Mouse (Mus musculus): Measurements from ENCODE around the gene Hnrnpdl. TPM values are rescaled to one million over a fixed set of nuclear protein-coding genes. Genes with fewer than 3 reads are reported as not detected.

Hnrnpdl gene
- polyA plus RNA-seq (2016; fragmentation: Nextera tagmentation; extraction: Ambion mirVana), result 112 and 117 TPM in 2 replicates

DNA sequence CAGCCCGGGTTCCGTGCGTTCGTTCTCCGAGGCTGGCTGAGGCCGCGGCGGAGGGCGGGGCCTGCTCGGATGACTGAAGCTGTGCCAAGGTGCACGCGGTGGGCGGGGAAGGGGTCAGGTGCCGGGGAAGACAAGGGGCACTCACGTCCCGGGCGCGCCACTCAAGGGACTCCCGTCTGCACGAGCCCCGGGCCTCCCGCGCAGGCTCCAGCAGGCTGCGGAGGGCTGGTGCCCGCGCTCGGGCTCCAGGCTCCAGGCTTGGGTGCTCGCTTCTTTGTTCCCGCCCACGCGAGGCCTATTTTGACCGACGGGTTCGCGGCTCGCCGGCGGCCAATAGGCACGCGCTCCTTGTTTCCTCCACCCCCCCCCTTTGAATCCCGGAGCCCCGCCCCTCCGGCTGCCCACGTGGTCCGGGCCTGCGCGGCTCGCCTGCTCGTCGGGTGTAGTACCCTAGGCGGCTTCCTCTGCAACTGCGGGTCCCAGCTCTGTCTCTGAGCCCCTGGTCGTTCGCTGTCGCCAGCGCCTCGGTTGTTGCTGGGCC, at the start of gene Hnrnpdl, which contains the start of gene Enoph1:
TSS of gene Hnrnpdl (minus strand) at position 63 of the 541 bp plus-strand sequence.
TSS of gene Enoph1 (plus strand) at position 384 of the 541 bp plus-strand sequence.
- H3K36me3 ChIP-seq, result peaks cover 27% of the 10 kb centered on the region
- no peaks in the 10 kb centered on the region for H3K27me3 ChIP-seq (replicated peaks)
- H3K4me1 ChIP-seq (replicated peaks), result peaks cover 30% of the 10 kb centered on the region; the same call in 1 of the 2 replicates
- no peaks in the 10 kb centered on the region for H3K9me3 ChIP-seq (replicated peaks)
- H3K9ac ChIP-seq, result peak within 1 kb of the TSS; percentile 100
- peak; percentile 92 for ATAC-seq (ENCODE audit: insufficient number of reproducible peaks, low FRiP score)
- under 1% methylated on average over 57 of the region's 57 CpGs for WGBS
- H3K4me2 ChIP-seq, result peak within 1 kb of the TSS; percentile 95
- peak within 1 kb of the TSS; percentile 98 for H3K27ac ChIP-seq (ENCODE audit: poor library complexity, severe bottlenecking)
- H3K4me3 ChIP-seq, result peak within 1 kb of the TSS; percentile 96

DNA sequence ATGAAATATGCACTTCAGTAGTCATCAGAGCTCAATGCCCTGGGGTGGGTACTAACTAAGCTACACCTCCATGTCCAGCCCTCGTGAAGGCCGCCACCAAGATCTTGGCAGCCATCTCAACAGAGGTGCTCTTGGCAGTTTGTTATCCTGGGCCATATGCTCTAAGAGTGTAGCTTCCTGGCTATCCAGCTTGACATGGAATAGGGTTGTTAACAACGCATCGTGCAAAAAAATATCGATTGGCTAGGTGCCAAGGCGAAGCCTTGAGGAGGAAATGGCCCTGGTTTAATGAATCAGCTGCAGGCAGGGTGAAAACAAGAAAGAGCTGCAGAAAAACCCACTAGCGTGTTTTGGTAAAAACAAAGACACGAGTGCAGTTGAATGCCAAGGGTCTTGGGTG, 45.6 kb upstream of the Hnrnpdl start:
- Histone ChIP-seq H3K4me2 (no peak overlapping the region), H3K9me3 (replicated peaks) (no peaks in the 10 kb centered on the region), H3K9ac (no peak overlapping the region), H3K27me3 (replicated peaks) (0 out of 2 replicates have a peak, but pooled peaks cover under 1% of the 10 kb centered on the region), H3K36me3 (no peaks in the 10 kb centered on the region), H3K4me1 (replicated peaks) (no peaks in the 10 kb centered on the region; the same call in 1 of the 2 replicates), H3K27ac (ENCODE audit: poor library complexity, severe bottlenecking) (no peak overlapping the region), H3K4me3 (no peak overlapping the region)
- whole genome bisulfite sequencing, result 66% methylated on average over 8 of the region's 8 CpGs
- ATAC-seq (ENCODE audit: insufficient number of reproducible peaks, low FRiP score), result no peak

DNA sequence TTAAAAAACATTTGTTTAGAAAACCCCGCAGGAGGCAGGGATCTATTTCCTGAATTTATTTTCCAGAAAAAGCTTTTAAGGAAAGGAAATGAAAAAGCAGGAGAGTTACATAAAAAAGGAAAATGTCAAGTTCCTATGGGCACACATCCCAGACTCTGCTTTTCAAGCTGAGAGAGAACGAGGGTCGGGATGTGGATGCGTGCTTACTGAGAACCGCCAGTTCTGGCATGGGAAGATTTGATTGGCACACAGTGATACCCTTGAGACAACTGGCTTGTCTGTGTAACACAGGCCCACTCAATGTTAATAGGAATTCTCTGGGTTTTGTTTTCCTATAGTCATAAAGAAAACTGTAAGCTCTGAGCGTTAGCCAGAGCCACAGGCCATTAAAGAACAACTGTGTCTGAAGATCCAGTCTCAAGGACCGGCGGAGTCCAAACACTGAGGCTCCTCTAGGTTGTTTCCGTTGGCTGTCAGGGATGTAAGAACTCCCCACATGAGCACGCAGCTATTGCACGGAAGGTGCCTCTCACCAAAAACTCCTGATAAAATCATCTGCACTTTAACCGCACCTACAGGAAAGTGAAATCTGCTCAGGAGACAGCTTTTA, 44.6 kb upstream of the Hnrnpdl start:
- peaks cover 3% of the 10 kb centered on the region; the same call in 1 of the 2 replicates for H3K4me1 ChIP-seq (replicated peaks)
- WGBS, result 67% methylated on average over 12 of the region's 12 CpGs
- peaks cover 5% of the 10 kb centered on the region; the same call in 1 of the 2 replicates for H3K27me3 ChIP-seq (replicated peaks)
- H3K9me3 ChIP-seq (replicated peaks), result no peaks in the 10 kb centered on the region
- no peak overlapping the region for H3K27ac ChIP-seq (ENCODE audit: poor library complexity, severe bottlenecking)
- H3K4me3 ChIP-seq, result no peak overlapping the region
- no peaks in the 10 kb centered on the region for H3K36me3 ChIP-seq
- H3K9ac ChIP-seq, result no peak overlapping the region
- H3K4me2 ChIP-seq, result no peak overlapping the region
- no peak for ATAC-seq (ENCODE audit: insufficient number of reproducible peaks, low FRiP score)

DNA sequence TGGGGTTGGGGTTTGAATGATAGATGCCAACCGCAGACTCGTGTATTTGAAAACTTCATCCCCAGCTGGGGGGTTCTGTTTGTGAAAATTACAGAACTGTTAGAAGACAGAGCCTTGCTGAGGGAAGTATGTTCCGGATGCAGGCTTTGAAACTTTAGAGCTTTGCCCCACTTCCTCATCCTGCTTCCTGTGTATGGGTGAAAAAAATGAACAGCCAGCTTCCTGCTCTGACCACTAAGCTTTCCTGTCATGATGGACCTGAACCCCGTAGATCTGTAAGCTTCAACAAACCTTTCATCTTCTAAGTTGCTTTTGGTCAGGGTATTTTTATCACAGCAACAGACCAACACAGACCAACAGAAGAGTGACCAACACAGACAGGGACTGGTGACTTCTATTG, 42.5 kb upstream of the Hnrnpdl start:
- Histone ChIP-seq H3K4me2 (no peak overlapping the region), H3K9ac (no peak overlapping the region), H3K9me3 (replicated peaks) (no peaks in the 10 kb centered on the region), H3K36me3 (no peaks in the 10 kb centered on the region), H3K4me3 (no peak overlapping the region), H3K27ac (ENCODE audit: poor library complexity, severe bottlenecking) (no peak overlapping the region), H3K27me3 (replicated peaks) (peaks cover 5% of the 10 kb centered on the region; the same call in 1 of the 2 replicates), H3K4me1 (replicated peaks) (peaks cover 6% of the 10 kb centered on the region; the same call in 1 of the 2 replicates)
- ATAC-seq (ENCODE audit: insufficient number of reproducible peaks, low FRiP score), result no peak
- WGBS, result 80% methylated on average over 4 of the region's 4 CpGs

DNA sequence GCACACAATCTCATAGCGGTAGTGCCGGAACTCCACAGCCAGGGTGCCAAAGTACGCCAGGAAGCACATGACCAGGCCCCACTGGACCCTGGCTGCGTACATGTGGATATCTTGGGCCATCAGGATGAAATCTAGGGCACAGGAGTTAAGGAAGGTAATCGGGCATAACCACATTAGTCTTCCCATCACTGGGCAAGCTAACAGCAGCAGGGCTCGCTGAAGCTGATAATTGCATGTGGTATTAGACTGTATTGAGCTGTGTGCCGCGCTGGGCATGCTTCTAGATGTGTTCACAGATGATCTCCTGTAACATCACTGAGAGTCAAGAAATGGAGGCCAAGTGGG, 40.4 kb upstream of the Hnrnpdl start:
- WGBS, result 79% methylated on average over 8 of the region's 8 CpGs
- Histone ChIP-seq H3K4me2 (peak overlapping the region; percentile 74), H3K4me3 (peak overlapping the region; percentile 48), H3K4me1 (replicated peaks) (peaks cover 6% of the 10 kb centered on the region; the same call in 1 of the 2 replicates), H3K27me3 (replicated peaks) (peaks cover 5% of the 10 kb centered on the region; the same call in 1 of the 2 replicates), H3K27ac (ENCODE audit: poor library complexity, severe bottlenecking) (no peak overlapping the region), H3K36me3 (peaks cover 2% of the 10 kb centered on the region; the same call in 1 of the 2 replicates), H3K9me3 (replicated peaks) (no peaks in the 10 kb centered on the region), H3K9ac (no peak overlapping the region)
- no peak for ATAC-seq (ENCODE audit: insufficient number of reproducible peaks, low FRiP score)

DNA sequence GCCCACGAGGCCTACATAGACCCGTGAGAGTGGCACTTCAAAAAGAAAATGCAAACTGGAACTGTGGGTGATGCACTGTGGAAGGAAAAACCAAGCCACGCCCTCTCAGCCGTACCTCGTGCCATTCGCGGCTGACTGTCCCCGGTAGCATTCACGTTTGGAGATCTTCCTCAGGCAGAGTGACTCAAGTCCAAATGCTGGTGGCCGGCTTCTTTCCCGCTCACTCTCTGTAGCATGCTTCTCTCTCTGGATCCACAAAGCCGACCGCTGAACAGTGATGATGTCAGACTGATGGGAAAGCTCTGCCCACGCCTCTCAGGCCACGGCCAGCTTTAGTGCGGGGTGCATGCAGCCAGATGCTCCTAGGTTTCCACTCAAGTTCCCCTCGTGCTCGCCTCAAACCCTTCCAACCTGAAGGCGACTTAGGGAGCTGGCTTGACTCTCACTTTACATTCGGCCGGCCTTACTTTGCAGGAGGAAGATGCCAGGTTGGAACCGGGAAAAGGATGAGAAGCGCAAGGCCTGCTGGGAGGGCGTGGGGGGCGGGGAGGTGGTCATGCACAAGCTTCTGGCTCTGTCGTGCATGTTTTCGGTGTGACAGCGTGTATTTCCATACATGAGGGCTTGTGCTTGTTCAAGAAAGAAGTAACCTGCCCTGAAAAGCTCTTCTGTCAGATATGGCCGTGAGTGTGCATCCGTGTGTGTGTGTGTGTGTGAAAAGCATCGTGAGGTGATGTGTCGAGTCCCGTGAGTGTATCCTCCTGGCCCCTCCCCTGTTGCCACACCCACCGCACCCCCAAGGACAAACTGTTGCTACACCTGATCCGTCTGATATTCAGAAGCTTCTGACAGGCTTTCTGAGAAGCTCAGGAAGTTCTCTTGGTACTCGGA, 39.8 kb upstream of the Hnrnpdl start:
- no peaks in the 10 kb centered on the region for H3K9me3 ChIP-seq (replicated peaks)
- no peak overlapping the region for H3K27ac ChIP-seq (ENCODE audit: poor library complexity, severe bottlenecking)
- WGBS, result 24% methylated on average over 36 of the region's 36 CpGs
- peaks cover 2% of the 10 kb centered on the region; the same call in 1 of the 2 replicates for H3K36me3 ChIP-seq
- ATAC-seq (ENCODE audit: insufficient number of reproducible peaks, low FRiP score), result 0 out of 2 replicates have a peak, but pooled peaks have one; percentile 15
- H3K4me1 ChIP-seq (replicated peaks), result peaks cover 6% of the 10 kb centered on the region; the same call in 1 of the 2 replicates
- peak overlapping the region; percentile 48 for H3K4me3 ChIP-seq
- H3K27me3 ChIP-seq (replicated peaks), result peaks cover 5% of the 10 kb centered on the region; the same call in 1 of the 2 replicates
- H3K9ac ChIP-seq, result peak overlapping the region; percentile 58
- H3K4me2 ChIP-seq, result peak overlapping the region; percentile 74

DNA sequence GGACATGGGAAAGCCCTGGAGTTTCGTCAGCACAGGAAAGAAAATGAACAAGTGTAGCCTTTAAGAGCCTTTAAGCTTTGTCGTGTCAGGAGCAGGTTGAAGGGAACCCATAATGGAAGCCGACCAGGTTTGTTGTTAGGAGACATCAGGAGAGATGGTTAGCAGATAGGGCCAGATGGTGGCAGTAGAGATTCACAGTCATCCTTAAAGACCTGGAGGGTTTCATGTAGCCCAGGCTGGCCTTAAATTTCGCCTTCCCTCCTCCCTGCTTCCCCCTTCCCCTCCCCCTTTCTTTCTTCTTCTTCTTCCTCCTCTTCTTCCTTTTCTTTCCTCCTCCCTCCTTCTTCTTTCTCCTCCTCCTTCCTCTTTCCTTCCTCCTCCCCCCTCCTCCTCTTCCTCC, 35.1 kb upstream of the Hnrnpdl start:
- H3K4me3 ChIP-seq, result no peak overlapping the region
- no peak overlapping the region for H3K27ac ChIP-seq (ENCODE audit: poor library complexity, severe bottlenecking)
- no peak overlapping the region for H3K4me2 ChIP-seq
- peaks cover 18% of the 10 kb centered on the region for H3K36me3 ChIP-seq
- 46% methylated on average over 4 of the region's 4 CpGs for WGBS
- H3K9ac ChIP-seq, result no peak overlapping the region
- H3K4me1 ChIP-seq (replicated peaks), result peaks cover 6% of the 10 kb centered on the region; the same call in 1 of the 2 replicates
- no peaks in the 10 kb centered on the region for H3K27me3 ChIP-seq (replicated peaks)
- no peaks in the 10 kb centered on the region for H3K9me3 ChIP-seq (replicated peaks)
- no peak for ATAC-seq (ENCODE audit: insufficient number of reproducible peaks, low FRiP score)

DNA sequence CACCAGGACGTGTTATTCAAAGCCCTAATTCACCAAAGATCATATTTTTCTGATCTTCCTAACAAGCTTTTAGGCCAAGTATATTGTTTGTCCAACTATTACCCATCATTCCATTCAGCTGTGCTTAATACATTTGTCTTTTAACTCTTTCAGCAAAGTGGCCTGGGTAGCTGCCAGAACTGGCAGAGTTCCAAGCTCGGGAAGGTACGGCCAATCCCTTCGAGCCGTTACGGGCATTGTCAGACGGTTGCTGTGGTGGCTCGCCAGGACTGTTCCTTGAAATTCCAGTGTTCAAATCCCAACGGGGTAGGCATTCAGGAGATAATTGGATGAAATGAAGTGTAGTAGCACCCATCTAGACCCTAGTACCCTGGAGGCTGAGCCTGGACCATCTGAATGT, 33.1 kb upstream of the Hnrnpdl start:
- Histone ChIP-seq H3K4me2 (no peak overlapping the region), H3K27ac (ENCODE audit: poor library complexity, severe bottlenecking) (no peak overlapping the region), H3K9me3 (replicated peaks) (no peaks in the 10 kb centered on the region), H3K4me1 (replicated peaks) (no peaks in the 10 kb centered on the region), H3K36me3 (peaks cover 32% of the 10 kb centered on the region), H3K27me3 (replicated peaks) (no peaks in the 10 kb centered on the region), H3K4me3 (no peak overlapping the region), H3K9ac (no peak overlapping the region)
- 88% methylated on average over 9 of the region's 9 CpGs for WGBS
- ATAC-seq (ENCODE audit: insufficient number of reproducible peaks, low FRiP score), result no peak

DNA sequence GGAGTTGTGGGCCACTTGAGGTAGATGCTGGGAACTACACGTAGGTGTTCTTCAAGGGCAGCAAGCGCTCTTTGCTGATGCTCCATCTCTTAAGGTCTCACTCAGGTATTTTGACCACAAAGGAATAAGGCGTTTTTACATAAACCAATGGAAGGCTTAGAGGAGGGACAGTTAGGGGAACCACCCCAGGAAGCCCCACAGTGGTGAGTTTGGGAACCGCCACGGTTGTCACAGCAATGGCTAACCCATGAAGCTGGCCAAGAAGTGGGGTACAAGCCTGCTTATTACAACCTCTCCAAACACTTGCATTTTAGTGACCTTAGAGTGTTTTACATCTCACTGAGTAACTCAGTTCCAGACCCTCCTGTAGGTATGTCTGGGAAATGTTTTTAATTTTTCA, 32.1 kb upstream of the Hnrnpdl start:
- no peaks in the 10 kb centered on the region for H3K9me3 ChIP-seq (replicated peaks)
- no peak overlapping the region for H3K9ac ChIP-seq
- H3K4me1 ChIP-seq (replicated peaks), result no peaks in the 10 kb centered on the region
- WGBS, result 88% methylated on average over 5 of the region's 5 CpGs
- H3K4me3 ChIP-seq, result no peak overlapping the region
- H3K27ac ChIP-seq (ENCODE audit: poor library complexity, severe bottlenecking), result no peak overlapping the region
- no peaks in the 10 kb centered on the region for H3K27me3 ChIP-seq (replicated peaks)
- H3K4me2 ChIP-seq, result no peak overlapping the region
- peaks cover 41% of the 10 kb centered on the region for H3K36me3 ChIP-seq
- ATAC-seq (ENCODE audit: insufficient number of reproducible peaks, low FRiP score), result no peak

DNA sequence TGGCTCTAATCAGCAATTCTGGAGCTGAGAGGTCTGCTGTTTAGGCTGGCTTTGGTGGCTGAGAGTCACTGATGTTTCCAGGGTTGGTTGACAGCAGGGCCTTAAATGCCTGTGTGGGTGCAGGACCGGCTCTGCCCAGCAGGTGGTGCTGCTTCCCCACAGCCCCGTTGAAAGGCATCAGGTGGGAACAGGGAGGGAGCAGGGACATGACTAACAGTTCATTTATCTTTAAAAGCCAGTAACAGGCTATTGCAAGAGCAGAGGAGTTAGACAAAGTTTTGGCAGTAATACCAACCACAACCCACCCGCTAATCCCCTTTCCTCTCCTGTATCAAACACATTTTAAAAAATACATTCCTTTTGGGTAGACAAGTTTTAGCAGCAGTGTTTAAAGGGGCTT, 30.8 kb upstream of the Hnrnpdl start:
- WGBS, result 24% methylated on average over 3 of the region's 3 CpGs
- Histone ChIP-seq H3K27ac (ENCODE audit: poor library complexity, severe bottlenecking) (no peak overlapping the region), H3K27me3 (replicated peaks) (no peaks in the 10 kb centered on the region), H3K9me3 (replicated peaks) (no peaks in the 10 kb centered on the region), H3K4me2 (no peak overlapping the region), H3K9ac (no peak overlapping the region), H3K4me1 (replicated peaks) (no peaks in the 10 kb centered on the region), H3K4me3 (no peak overlapping the region), H3K36me3 (peaks cover 44% of the 10 kb centered on the region)
- ATAC-seq (ENCODE audit: insufficient number of reproducible peaks, low FRiP score), result no peak

DNA sequence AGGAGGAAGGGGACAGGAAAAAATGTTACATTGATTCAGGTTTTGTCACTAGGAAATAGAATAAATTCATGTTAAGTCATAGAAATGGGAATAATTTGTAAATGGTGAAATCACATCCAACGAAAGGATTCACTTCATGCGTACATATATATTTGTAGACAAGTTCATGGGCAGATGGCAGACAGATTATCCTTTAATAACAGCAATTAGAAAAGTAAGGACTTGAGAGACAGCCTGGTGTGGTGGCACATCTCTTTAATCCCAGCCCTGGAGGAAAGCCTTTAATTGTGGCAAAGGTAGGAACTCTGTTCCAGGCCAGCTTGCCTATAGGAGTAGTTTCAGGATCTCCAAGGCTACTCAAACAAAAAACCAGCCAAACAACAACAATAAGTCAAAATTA, 30.1 kb upstream of the Hnrnpdl start:
- 96% methylated on average over 2 of the region's 2 CpGs for WGBS
- H3K4me3 ChIP-seq, result no peak overlapping the region
- H3K4me1 ChIP-seq (replicated peaks), result no peaks in the 10 kb centered on the region
- H3K27ac ChIP-seq (ENCODE audit: poor library complexity, severe bottlenecking), result no peak overlapping the region
- no peak for ATAC-seq (ENCODE audit: insufficient number of reproducible peaks, low FRiP score)
- H3K9me3 ChIP-seq (replicated peaks), result no peaks in the 10 kb centered on the region
- no peak overlapping the region for H3K4me2 ChIP-seq
- no peaks in the 10 kb centered on the region for H3K27me3 ChIP-seq (replicated peaks)
- peaks cover 49% of the 10 kb centered on the region for H3K36me3 ChIP-seq
- H3K9ac ChIP-seq, result no peak overlapping the region

Measured in heart, embryonic 12.5 days (tissue).